Mouse (Mus musculus) olfactory bulb, adult 2 months (tissue): Measurements from ENCODE around the gene Cdkn2d. TPM values are rescaled to one million over a fixed set of nuclear protein-coding genes. Genes with fewer than 3 reads are reported as not detected.
A peak's percentile ranks its signal among the peaks of the same experiment; 100 is the strongest.
"Not testable (repeated sequence)": the region's sequence is repeated elsewhere in the genome, so short reads cannot be mapped to it uniquely, and the experiment has no call there.

Source experiments
- H3K27ac ChIP-seq: fragments of 200-500 bp; 2 replicates; pipeline ENCODE4 v1.5.1; 2012; ENCODE audit warnings: low read depth, low read length; ENCODE audit not compliant: insufficient read depth
- H3K4me1 ChIP-seq: fragments of 200-500 bp; 2 replicates; pipeline ENCODE4 v1.6.1; 2012; ENCODE audit warnings: low read length; ENCODE audit not compliant: control insufficient read depth, insufficient read depth
- H3K4me3 ChIP-seq: fragments of 200-500 bp; 2 replicates; pipeline ENCODE4 v1.5.1; 2012; ENCODE audit warnings: mild to moderate bottlenecking, low read depth, low read length, moderate library complexity; ENCODE audit not compliant: insufficient read depth
- CTCF ChIP-seq: fragments of 200-500 bp; IDR thresholded peaks from 2 replicates; pipeline ENCODE4 v1.5.1; 2012; ENCODE audit warnings: low read depth, mild to moderate bottlenecking, low read length, moderate library complexity; ENCODE audit not compliant: insufficient read depth
- POLR2A ChIP-seq: fragments of 200-500 bp; IDR thresholded peaks from 2 replicates; pipeline ENCODE4 v1.6.1; 2012; ENCODE audit warnings: mild to moderate bottlenecking, low read depth, low read length, moderate library complexity; ENCODE audit not compliant: insufficient read depth
- WGBS: fragments of 180-500 bp; shearing (Covaris S2); methylation state at CpG from one replicate; pipeline ENCODE4 v1.1.7; 2018; 5-methylcytosine and 5-hydroxymethylcytosine counted together
- polyA plus RNA-seq: library from polyadenylated mRNA; stranded (reverse); fragments of >200 nt; gene quantifications from 2 replicates; pipeline ENCODE4 v1.2.4, GENCODE M21; 2012; ENCODE audit warnings: low replicate concordance; ENCODE audit not compliant: missing spikeins, insufficient read depth, insufficient read length

Cdkn2d gene
- polyA plus RNA-seq, 1 experiment: not detected

DNA sequence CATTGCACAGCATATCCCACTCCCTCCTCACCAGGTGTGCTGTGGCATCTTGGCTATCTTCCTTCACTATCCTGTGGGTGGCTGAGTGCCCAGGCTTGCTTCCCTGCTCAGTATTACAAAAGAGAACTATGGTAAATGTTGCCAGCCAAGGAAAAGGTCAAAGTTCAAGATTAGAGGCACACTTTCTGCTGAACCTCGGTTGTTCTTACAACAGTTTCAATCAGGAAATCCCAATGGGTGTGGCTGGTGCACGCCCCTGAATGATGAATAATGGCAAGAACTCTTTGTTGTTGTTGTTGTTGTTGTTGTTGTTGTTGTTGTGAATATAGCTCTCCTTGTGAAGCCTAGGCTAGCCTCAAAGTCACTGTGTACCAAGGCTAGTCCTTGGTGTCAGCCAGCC is 29.4 kb downstream of the Cdkn2d start:
- H3K27ac ChIP-seq: no peak overlapping the region
- H3K4me3 ChIP-seq: no peak overlapping the region
- H3K4me1 ChIP-seq: peaks cover 9% of the 10 kb centered on the region
- 65% methylated on average over 2 of the region's 2 CpGs for WGBS
- TF ChIP-seq POLR2A (no peak), CTCF (no peak)

DNA sequence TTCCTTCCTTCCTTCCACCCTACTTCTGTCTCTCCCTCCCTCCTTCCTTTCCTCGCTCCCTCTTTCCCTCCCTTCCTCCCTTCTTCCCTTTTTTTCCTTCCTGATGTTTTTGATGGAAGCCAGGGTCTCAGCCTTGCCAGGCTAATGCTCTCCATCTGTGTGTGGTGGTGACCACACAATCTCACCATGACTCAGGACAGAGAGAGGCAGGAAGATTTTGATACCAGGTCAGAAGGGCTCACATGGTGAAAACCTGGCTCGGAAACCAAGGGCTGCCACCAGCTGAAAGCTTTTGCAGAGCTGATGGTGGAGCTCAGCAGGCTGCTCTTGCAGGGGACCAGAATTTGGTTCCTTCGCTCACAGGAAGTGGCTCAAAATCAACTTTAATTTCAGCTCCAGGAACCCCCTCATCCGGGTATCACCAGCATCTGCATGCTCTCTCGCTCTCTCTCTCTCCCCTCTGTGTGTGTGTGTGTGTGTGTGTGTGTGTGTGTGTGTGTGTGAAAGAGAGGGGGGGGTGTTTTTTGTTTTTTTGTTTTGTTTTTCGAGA is 30.6 kb downstream of the Cdkn2d start:
- Histone ChIP-seq H3K4me1 (0 out of 2 replicates have a peak, but pooled peaks cover 4% of the 10 kb centered on the region), H3K4me3 (no peak overlapping the region), H3K27ac (no peak overlapping the region)
- TF ChIP-seq POLR2A (no peak), CTCF (no peak)
- WGBS: 79% methylated on average over 6 of the region's 6 CpGs

DNA sequence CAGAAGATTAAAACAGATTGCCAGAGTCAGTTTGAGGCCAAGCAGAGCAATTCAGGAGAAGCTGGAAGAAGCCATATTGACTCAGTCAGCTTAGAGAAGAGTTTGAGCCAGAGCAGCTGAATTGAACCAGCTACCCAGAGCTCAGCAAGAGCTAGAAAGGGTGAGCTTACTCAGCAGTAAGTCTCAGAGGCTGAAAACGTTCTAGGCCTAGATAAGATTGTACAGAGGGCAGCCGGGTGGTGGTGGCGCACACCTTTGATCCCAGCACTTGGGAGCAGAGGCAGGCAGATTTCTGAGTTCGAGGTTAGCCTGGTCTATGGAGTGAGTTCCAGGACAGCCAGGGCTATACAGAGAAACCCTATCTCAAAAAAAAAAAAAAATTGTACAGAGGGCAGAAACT is 34.9 kb downstream of the Cdkn2d start:
- 85% methylated on average over 4 of the region's 4 CpGs for WGBS

DNA sequence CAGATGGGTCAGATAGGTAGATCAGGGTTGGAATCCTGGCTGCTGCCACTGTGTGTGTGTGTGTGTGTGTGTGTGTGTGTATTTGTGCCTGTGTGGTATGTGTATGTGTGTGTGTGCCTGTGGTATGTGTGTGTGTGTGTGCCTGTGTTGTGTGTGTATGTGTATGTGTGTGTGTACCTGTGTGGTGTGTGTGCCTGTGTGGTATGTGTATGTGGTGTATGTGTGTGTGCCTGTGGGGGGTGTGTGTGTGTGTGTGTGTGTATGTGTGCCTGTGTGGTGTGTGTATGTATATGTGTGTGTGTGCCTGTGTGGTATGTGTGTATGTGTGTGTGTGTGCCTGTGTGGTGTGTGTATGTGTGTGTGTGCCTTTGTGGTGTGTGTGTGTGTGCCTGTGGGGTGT is 36.5 kb downstream of the Cdkn2d start:
- H3K4me3 ChIP-seq: no peak overlapping the region
- TF ChIP-seq CTCF (no peak), POLR2A (no peak)
- H3K4me1 ChIP-seq: no peaks in the 10 kb centered on the region; the same call in 1 of the 2 replicates
- H3K27ac ChIP-seq: no peak overlapping the region

More for the DNA sequence above, 34.9 kb downstream of the Cdkn2d start:
- not testable (repeated sequence) for H3K27ac ChIP-seq, H3K4me1 ChIP-seq, H3K4me3 ChIP-seq

DNA sequence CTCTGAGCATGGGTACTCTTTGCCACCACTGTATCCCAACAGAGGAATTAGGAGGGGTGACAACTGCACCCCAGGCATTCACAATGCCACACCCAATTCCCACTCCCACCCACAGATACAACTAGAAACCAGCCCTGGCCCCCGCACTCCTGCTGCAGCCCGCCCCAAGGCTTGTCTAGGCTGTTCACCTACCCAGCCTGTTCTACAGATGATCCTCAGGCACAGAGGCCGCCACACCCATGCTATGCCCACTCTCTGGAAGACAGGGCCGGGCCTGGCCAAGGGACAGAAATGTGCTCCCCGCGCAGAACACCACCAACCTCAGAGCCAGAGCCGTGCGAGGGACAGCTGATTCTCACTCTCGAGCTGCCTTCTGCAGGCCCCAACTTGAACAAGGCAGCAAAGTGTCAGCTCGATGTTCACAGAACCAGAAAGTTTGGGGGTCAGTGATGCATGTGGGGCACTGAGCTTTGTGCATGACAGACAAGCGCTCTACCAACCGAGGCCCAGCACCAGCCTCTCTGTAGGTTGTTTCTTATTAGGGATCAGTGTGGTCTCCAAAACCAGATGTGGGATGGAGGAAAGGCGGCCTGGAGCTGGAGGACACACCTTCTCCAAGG is 40.0 kb downstream of the Cdkn2d start:
- Histone ChIP-seq H3K27ac (no peak overlapping the region), H3K4me1 (peaks cover 4% of the 10 kb centered on the region), H3K4me3 (no peak overlapping the region)
- TF ChIP-seq POLR2A: no peak
- TF ChIP-seq CTCF: no peak
- WGBS: 83% methylated on average over 13 of the region's 13 CpGs

DNA sequence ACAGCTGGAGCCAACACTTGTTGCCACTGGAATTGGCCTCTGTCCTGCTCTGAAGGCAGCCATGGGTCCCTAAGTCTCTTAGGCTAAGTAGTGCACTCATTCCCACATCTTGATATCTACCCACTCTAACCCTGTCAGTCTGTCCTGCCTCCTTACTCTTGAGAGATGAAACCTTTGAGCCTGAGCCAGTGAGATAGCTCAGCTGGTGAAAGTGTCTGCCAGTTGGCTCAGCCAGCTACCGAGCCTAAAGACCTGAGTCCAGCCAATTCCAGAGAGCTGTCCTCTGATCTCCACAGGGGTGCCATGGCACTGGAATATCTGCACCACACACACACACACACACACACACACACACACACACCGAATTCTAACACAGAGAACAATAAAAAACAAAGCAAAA is 40.7 kb downstream of the Cdkn2d start:
- Histone ChIP-seq H3K4me1 (peaks cover 4% of the 10 kb centered on the region), H3K27ac (no peak overlapping the region), H3K4me3 (no peak overlapping the region)
- TF ChIP-seq CTCF: no peak
- 57% methylated on average over 2 of the region's 2 CpGs for WGBS

DNA sequence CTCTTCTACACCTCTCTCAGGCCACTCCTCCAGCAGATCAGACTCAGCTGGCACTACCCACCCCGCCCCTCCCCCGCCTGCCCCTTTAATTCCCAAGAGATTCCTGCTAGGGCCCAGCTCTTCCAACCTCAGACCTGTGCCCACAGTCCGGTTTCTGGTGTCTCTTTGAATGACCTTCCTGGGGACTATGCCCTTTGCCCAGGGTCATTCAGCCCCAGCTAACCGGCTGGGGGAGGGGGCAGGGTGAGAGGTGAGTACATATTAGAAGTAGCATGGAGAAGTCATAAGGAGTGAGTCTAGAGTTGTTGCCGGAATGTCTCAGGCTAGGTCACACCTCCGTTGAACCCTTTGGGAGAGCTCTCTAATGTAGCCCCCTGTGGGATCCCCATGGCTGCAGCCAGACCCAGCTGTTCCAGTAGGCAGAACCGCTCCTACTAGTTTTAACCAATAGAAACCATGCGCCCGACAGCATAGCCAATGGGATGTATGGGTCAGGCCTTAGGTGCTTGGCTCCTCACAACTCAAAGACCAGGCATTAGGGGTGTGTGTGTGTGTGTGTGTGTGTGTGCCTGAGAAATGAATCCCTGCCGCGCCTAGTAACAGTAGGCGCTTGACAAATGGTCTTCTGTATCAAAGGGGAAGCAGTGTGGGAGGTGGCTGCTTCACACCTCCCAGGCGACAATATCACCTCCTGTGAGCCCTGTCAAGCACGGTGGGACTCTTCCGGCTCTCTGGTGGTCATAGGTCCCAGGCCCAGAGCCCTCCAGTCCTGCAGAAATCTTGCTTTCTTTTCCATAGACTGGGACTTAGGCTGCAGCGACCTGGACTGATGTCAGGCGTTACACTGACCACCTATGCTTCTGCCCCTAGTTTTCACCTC is 41.3 kb downstream of the Cdkn2d start:
- H3K4me1 ChIP-seq: peaks cover 4% of the 10 kb centered on the region
- 58% methylated on average over 17 of the region's 17 CpGs for WGBS
- no peak overlapping the region for H3K27ac ChIP-seq
- no peak for TF ChIP-seq CTCF
- no peak for TF ChIP-seq POLR2A
- no peak overlapping the region for H3K4me3 ChIP-seq

DNA sequence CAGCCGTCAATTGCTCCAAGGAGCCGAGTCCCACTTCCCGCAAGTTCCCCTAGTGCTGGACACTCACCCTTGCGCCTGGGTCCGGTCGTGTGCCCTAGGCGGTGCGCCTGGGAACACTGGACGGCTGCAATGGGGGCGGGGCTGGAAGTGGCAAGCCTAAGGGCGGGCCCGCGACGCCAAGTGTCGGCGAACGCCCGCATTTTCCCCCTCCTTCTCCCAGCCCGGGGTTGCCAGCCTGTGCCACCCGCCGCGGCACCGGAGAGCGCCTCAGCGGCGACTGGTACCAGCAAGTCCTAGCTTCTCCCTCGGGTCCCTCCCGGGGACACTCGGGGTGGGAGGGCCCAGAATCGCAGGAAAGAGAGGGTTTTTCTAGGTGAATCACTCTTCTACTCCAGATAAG is 42.9 kb downstream of the Cdkn2d start, which contains the start of gene S1pr5:
Gene S1pr5, minus strand, starts transcription at position 118 of the 400 bp plus-strand sequence.
- TF ChIP-seq POLR2A (no peak), CTCF (no peak)
- 6% methylated on average over 29 of the region's 30 CpGs for WGBS
- Histone ChIP-seq H3K4me3 (no peak within 1 kb of the TSS), H3K27ac (no peak within 1 kb of the TSS), H3K4me1 (peaks cover 15% of the 10 kb centered on the region)

DNA sequence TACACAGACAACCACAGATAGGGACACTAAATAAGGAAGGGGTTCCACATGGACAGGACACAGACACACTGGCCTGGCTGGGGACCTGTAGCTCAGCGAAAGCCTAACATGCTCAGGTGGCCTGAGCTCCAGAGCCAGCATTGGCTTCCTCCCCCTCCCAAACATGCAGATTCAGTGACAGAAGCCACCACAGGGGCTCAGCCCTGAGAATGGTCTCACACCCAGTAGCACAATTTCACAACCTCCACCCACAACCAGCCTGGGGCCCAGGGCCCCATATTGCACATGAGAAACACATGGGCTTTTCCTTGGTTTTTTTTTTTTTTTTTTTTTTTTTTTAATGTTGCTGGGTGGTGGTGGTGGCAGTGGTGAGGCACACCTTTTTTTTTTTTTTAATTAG is 44.9 kb downstream of the Cdkn2d start:
- Histone ChIP-seq H3K4me1 (peaks cover 15% of the 10 kb centered on the region), H3K4me3 (no peak overlapping the region), H3K27ac (no peak overlapping the region)
- TF ChIP-seq POLR2A (no peak), CTCF (no peak)
- 97% methylated on average over 1 of the region's 1 CpGs for WGBS

DNA sequence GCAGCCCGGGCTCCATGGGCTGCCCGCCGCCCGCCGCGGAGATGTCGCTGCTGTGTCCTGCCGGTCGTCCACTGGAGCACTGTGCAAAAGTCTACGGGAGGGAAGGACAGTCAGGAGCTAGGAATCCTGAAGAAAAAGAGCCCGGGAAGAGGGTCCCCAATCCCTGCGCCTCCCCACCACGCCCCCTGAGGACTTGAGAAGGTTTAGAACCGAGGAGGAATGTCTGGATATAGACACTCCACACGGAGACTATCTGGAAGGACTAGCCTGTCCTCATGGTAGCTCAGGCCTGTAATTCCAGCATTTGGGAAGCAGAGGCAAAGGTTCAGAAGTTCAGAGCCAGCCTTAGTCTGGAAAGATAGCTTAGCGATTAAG is 46.1 kb downstream of the Cdkn2d start:
- TF ChIP-seq CTCF (no peak), POLR2A (no peak)
- Histone ChIP-seq H3K27ac (no peak overlapping the region), H3K4me3 (peak overlapping the region; percentile 44), H3K4me1 (peaks cover 15% of the 10 kb centered on the region)
- WGBS: 3% methylated on average over 16 of the region's 16 CpGs
